Mouse (Mus musculus): ENCODE measurements around the gene Gsx1. TPM values are rescaled to one million over a fixed set of nuclear protein-coding genes. Genes with fewer than 3 reads are reported as not detected.

Gene Gsx1
- total and polyA plus RNA-seq, 3 experiments, result not detected

GRCm38 (mm10) chr5:147208471-147208870 is 20.0 kb downstream of the Gsx1 start:
- H3K27me3 ChIP-seq (replicated peaks), result peaks cover 23% of the 10 kb centered on the region

GRCm38 (mm10) chr5:147227354-147228112 is 39.0 kb downstream of the Gsx1 start:
- H3K4me1 ChIP-seq (ENCODE audit: control insufficient read depth in 1 of 2, insufficient read depth in 2 of 2), result no peaks in the 10 kb centered on the region
- H3K27me3 ChIP-seq (replicated peaks), result peaks cover 70% of the 10 kb centered on the region
- H3K79me2 ChIP-seq (replicated peaks; ENCODE audit: control insufficient read depth, extremely low read depth, insufficient read depth, poor library complexity, severe bottlenecking), result no peaks in the 10 kb centered on the region
- no peaks in the 10 kb centered on the region for H3K9me3 ChIP-seq (replicated peaks; ENCODE audit: low read length)
- H3K4me2 ChIP-seq (ENCODE audit: insufficient read depth, low read depth, poor library complexity, severe bottlenecking), result 0 out of 2 replicates have a peak overlapping the region, but pooled peaks have one; percentile 5
- no peak overlapping the region for H3K4me3 ChIP-seq (replicated peaks in 1 of 3; ENCODE audit: low read depth in 2 of 3, low read length in 2 of 3, poor library complexity in 1 of 3)
- no peak overlapping the region for H3K9ac ChIP-seq (ENCODE audit: insufficient read depth, low read depth)
- no peak for TF ChIP-seq HCFC1 (IDR thresholded peaks at IDR 0.05; ENCODE audit: low read depth, low read length)
- no peak for TF ChIP-seq MYC (IDR thresholded peaks at IDR 0.05; ENCODE audit: low read depth, low read length)
- TF ChIP-seq MAFK (IDR thresholded peaks at IDR 0.05; ENCODE audit: insufficient replicate concordance, low read length), result no peak
- TF ChIP-seq SMC3 (IDR thresholded peaks at IDR 0.05; ENCODE audit: low read depth, low read length), result peak; percentile 99
- TF ChIP-seq POLR2AphosphoS2 (IDR thresholded peaks at IDR 0.05; ENCODE audit: low read depth, low read length), result no peak
- 0 out of 2 replicates have a peak, but pooled peaks have one; percentile 32 for TF ChIP-seq TCF12 (IDR thresholded peaks at IDR 0.05; ENCODE audit: low read depth, low read length)
- peak; percentile 64 to 97 for TF ChIP-seq CTCF (conservative IDR thresholded peaks at IDR 0.05 in 1 of 2, IDR thresholded peaks at IDR 0.05 in 1 of 2; ENCODE audit: low read depth in 2 of 2, low read length in 2 of 2)
- TF ChIP-seq IRF4 (IDR thresholded peaks at IDR 0.05; ENCODE audit: low read depth, low read length), result no peak
- peak; percentile 35; the same call in 1 of the 2 replicates for TF ChIP-seq MEF2A (IDR thresholded peaks at IDR 0.05; ENCODE audit: borderline replicate concordance, low read depth, low read length)
- TF ChIP-seq NELFE (IDR thresholded peaks at IDR 0.05; ENCODE audit: low read depth, low read length), result peak; percentile 49; the same call in 1 of the 2 replicates
- no peak for TF ChIP-seq ZNF384 (IDR thresholded peaks at IDR 0.05; ENCODE audit: low read depth, low read length)
- TF ChIP-seq ELF1 (IDR thresholded peaks at IDR 0.05; ENCODE audit: low read depth, low read length), result no peak; the same call in 1 of the 2 replicates
- TF ChIP-seq KAT2A (IDR thresholded peaks at IDR 0.05; ENCODE audit: insufficient replicate concordance, low read length), result no peak
- TF ChIP-seq CHD1 (IDR thresholded peaks at IDR 0.05; ENCODE audit: low read depth, low read length), result no peak
- TF ChIP-seq JUND (conservative IDR thresholded peaks at IDR 0.05; ENCODE audit: low read depth, low read length), result no peak
- no peak for TF ChIP-seq TBP (conservative IDR thresholded peaks at IDR 0.05; ENCODE audit: low read depth, low read length)
- TF ChIP-seq POLR2A (IDR thresholded peaks at IDR 0.05; ENCODE audit: low read depth, low read length), result no peak
- TF ChIP-seq MAX (IDR thresholded peaks at IDR 0.05; ENCODE audit: low read length), result no peak
- TF ChIP-seq USF1 (IDR thresholded peaks at IDR 0.05; ENCODE audit: low read depth, low read length), result no peak
- TF ChIP-seq MAZ (IDR thresholded peaks at IDR 0.05; ENCODE audit: low read depth, low read length), result no peak
- no peak for TF ChIP-seq MXI1 (IDR thresholded peaks at IDR 0.05; ENCODE audit: low read depth, low read length)
- no peak for TF ChIP-seq GABPA (IDR thresholded peaks at IDR 0.05; ENCODE audit: insufficient replicate concordance, low read depth, low read length)
- no peak for TF ChIP-seq JUN (IDR thresholded peaks at IDR 0.05; ENCODE audit: insufficient read depth, low read depth, low read length)
- TF ChIP-seq ZKSCAN1 (IDR thresholded peaks at IDR 0.05; ENCODE audit: borderline replicate concordance, low read depth, low read length), result no peak
- TF ChIP-seq PAX5 (IDR thresholded peaks at IDR 0.05; ENCODE audit: low read length), result no peak
- TF ChIP-seq ZC3H11A (IDR thresholded peaks at IDR 0.05; ENCODE audit: low read depth, low read length), result peak; percentile 92
- peak; percentile 93 for TF ChIP-seq RAD21 (IDR thresholded peaks at IDR 0.05; ENCODE audit: low read depth, low read length)
- H3K36me3 ChIP-seq (replicated peaks in 1 of 2; ENCODE audit: control insufficient read depth in 1 of 2, insufficient read depth in 1 of 2, low read length in 1 of 2), result no peaks in the 10 kb centered on the region
- dilution Hi-C loops (cut with MboI; ENCODE audit: extremely low pct_ligation_motif_present, extremely low pct_unique_long_range_greater_than_20kb, low sequenced_read_pairs), result no loop called here
- DNase-seq (ENCODE audit: extremely low read depth), result peak; percentile 61
- in situ Hi-C loops (cut with MboI; ENCODE audit: low pct_ligation_motif_present, low pct_unique_long_range_greater_than_20kb, low sequenced_read_pairs), result loop anchor here (10.0 kb wide), 1 partner anchor 313 kb away; no protein-coding TSS in a partner anchor
- H3K27ac ChIP-seq (ENCODE audit: insufficient read depth, low read depth), result no peak overlapping the region

More at GRCm38 (mm10) chr5:147208471-147208870, 20.0 kb downstream of the Gsx1 start:
- Histone ChIP-seq H3K9ac (ENCODE audit: insufficient read depth, low read depth) (no peak overlapping the region), H3K9me3 (replicated peaks; ENCODE audit: low read length) (peaks cover 11% of the 10 kb centered on the region), H3K36me3 (replicated peaks in 1 of 2; ENCODE audit: control insufficient read depth in 1 of 2, insufficient read depth in 1 of 2, low read length in 1 of 2) (no peaks in the 10 kb centered on the region), H3K4me2 (ENCODE audit: insufficient read depth, low read depth, poor library complexity, severe bottlenecking) (no peak overlapping the region), H3K4me1 (ENCODE audit: control insufficient read depth in 1 of 2, insufficient read depth in 2 of 2) (peaks cover 5 to 8% of the 10 kb centered on the region in 2 experiments), H3K27ac (ENCODE audit: insufficient read depth, low read depth) (no peak overlapping the region), H3K4me3 (replicated peaks in 1 of 3; ENCODE audit: low read depth in 2 of 3, low read length in 2 of 3, poor library complexity in 1 of 3) (no peak overlapping the region), H3K79me2 (replicated peaks; ENCODE audit: control insufficient read depth, extremely low read depth, insufficient read depth, poor library complexity, severe bottlenecking) (no peaks in the 10 kb centered on the region)
- no peak for DNase-seq (ENCODE audit: extremely low read depth)
- TF ChIP-seq E2F4 (IDR thresholded peaks at IDR 0.05; ENCODE audit: insufficient replicate concordance, low read depth, low read length) (no peak), CTCF (conservative IDR thresholded peaks at IDR 0.05 in 1 of 2, IDR thresholded peaks at IDR 0.05 in 1 of 2; ENCODE audit: low read depth in 2 of 2, low read length in 2 of 2) (peak in 1 of 2 experiments; percentile 14; a peak in 1 of 4 replicates)
- in situ Hi-C loops (cut with MboI; ENCODE audit: low pct_ligation_motif_present, low pct_unique_long_range_greater_than_20kb, low sequenced_read_pairs), result no loop called here
- dilution Hi-C loops (cut with MboI; ENCODE audit: extremely low pct_ligation_motif_present, extremely low pct_unique_long_range_greater_than_20kb, low sequenced_read_pairs), result no loop called here
